Mouse (Mus musculus) layer of hippocampus, adult 2 months (tissue): ENCODE data around the gene Kremen2. TPM values are rescaled to one million over a fixed set of nuclear protein-coding genes. Genes with fewer than 3 reads are reported as not detected.

Source experiments
- DNase-seq, 2 experiments: peaks; one replicate each; pipeline ENCODE4 v3.0.0; 2022; ENCODE audit warnings: low spot score in 2 of 2
- H3K27ac ChIP-seq: fragments of 200-600 bp; 2 replicates; pipeline ENCODE4 v1.8.1; 2022
- H3K4me3 ChIP-seq: fragments of 200-600 bp; 2 replicates; pipeline ENCODE4 v1.8.1; 2022; ENCODE audit warnings: mild to moderate bottlenecking
- CTCF ChIP-seq: fragments of 200-600 bp; conservative IDR thresholded peaks from 2 replicates; pipeline ENCODE4 v1.8.1; 2022; ENCODE audit warnings: antibody characterized with exemption, mild to moderate bottlenecking, moderate library complexity
- total RNA-seq, 2 experiments: library from RNA; stranded (reverse); gene quantifications; 2 replicates each; pipeline ENCODE4 v1.2.3; 2021

The Kremen2 gene
- total RNA-seq, 2 experiments from 2014 or later, result 0.23 to 0.32 TPM

GRCm38 (mm10) chr17:23748631-23749391 lies 3.2 kb upstream of the Kremen2 start:
- H3K4me3 ChIP-seq, result peak overlapping the region; percentile 41
- peak; percentile 69 to 84 for DNase-seq
- peak; percentile 96 for TF ChIP-seq CTCF
- H3K27ac ChIP-seq, result peak overlapping the region; percentile 51

GRCm38 (mm10) chr17:23748026-23748425 lies 2.4 kb upstream of the Kremen2 start:
- Histone ChIP-seq H3K4me3 (no peak overlapping the region), H3K27ac (no peak overlapping the region)
- DNase-seq, result no peak
- TF ChIP-seq CTCF, result no peak

- no peak for TF ChIP-seq CTCF
- DNase-seq, result no peak
- no peak overlapping the region for H3K27ac ChIP-seq
Observed at GRCm38 (mm10) chr17:23747471-23747870, 1.8 kb upstream of the Kremen2 start.

DNA sequence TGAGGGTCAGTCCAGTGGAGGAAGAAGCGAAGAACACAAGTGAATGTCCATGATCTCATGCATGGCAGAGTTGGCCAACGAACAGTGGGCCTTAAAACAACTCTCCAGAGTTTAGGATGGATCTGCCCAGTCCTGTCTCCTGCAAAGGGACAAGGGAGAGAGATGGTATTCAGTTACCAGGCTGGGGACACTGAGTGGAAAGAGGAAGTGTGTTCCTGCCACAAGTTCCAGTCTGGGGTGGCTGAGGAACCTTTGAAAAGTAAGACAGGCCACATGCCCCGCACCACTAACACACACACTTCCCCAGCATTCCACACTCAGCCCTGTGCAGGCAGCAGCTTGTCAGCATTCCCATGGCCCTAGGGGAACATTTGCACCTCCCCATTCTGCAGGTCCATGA lies 1.1 kb upstream of the Kremen2 start:
- no peak for DNase-seq
- no peak for TF ChIP-seq CTCF
- Histone ChIP-seq H3K4me3 (no peak overlapping the region), H3K27ac (no peak overlapping the region)

More at GRCm38 (mm10) chr17:23747471-23747870, 1.8 kb upstream of the Kremen2 start:
- no peak overlapping the region for H3K4me3 ChIP-seq

DNA sequence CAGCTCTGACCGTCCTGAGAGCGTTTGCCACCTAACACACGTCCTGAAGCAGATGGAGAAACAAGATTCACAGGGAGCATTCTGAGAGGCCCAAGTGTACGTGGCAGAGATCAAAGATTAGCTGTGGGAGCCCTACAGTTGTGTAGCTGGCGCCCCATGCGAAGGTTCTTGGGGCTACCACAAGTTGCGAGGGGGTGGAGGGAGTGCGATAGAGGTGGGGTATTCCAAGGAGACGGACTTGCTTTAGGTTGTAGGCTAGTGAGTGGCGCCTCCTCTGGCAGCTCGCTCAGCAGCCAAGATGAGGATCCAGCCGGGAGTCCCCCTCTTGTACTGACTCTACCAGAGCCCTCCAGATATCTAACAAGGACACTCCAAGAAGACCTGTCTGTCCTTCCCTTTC lies 678 bp upstream of the Kremen2 start:
- H3K27ac ChIP-seq, result no peak overlapping the region
- TF ChIP-seq CTCF, result peak; percentile 51
- DNase-seq, result no peak
- H3K4me3 ChIP-seq, result no peak overlapping the region

- Histone ChIP-seq H3K27ac (no peak overlapping the region), H3K4me3 (no peak overlapping the region)
- no peak for TF ChIP-seq CTCF
- DNase-seq, result no peak
Observed at GRCm38 (mm10) chr17:23744651-23745050, 982 bp downstream of the Kremen2 start.

GRCm38 (mm10) chr17:23744076-23744475 lies 1.6 kb downstream of the Kremen2 start:
- no peak overlapping the region for H3K27ac ChIP-seq
- no peak for DNase-seq
- TF ChIP-seq CTCF, result no peak
- no peak overlapping the region for H3K4me3 ChIP-seq

GRCm38 (mm10) chr17:23742941-23743340 lies 2.7 kb downstream of the Kremen2 start:
- TF ChIP-seq CTCF, result no peak
- no peak overlapping the region for H3K27ac ChIP-seq
- H3K4me3 ChIP-seq, result no peak overlapping the region
- no peak for DNase-seq

DNA sequence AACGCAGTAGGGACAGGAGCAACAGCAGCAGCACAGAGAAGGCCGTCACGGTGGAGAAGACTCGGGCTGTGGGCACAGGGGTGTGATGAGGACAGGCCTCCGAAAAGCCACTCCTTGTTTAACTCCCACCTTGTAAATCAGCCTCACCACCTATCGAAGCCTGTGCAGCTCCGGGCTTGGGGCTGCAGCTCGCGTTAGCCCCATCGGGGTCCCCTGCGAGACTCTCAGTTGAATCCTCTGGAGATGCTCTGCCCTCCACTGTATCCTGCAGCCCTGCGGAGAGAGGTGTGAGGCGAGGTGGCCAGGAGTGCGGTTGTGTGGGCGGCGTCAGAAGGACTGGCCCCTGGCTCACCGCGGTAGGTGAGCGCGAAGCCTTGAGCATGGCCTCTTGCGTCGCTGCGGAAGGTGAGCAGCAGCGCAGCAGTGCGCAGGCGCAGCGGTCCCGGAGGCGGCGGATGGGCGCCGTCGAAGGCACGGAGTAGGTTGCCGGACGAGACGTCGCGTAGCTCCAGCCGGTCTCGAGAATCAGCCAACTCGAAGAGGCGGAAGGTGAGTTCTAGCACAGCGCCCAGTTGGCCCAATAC lies 3.3 kb downstream of the Kremen2 start:
- no peak for DNase-seq
- TF ChIP-seq CTCF, result no peak
- Histone ChIP-seq H3K4me3 (peak overlapping the region; percentile 27; the same call in 1 of the 2 replicates), H3K27ac (no peak overlapping the region)

DNA sequence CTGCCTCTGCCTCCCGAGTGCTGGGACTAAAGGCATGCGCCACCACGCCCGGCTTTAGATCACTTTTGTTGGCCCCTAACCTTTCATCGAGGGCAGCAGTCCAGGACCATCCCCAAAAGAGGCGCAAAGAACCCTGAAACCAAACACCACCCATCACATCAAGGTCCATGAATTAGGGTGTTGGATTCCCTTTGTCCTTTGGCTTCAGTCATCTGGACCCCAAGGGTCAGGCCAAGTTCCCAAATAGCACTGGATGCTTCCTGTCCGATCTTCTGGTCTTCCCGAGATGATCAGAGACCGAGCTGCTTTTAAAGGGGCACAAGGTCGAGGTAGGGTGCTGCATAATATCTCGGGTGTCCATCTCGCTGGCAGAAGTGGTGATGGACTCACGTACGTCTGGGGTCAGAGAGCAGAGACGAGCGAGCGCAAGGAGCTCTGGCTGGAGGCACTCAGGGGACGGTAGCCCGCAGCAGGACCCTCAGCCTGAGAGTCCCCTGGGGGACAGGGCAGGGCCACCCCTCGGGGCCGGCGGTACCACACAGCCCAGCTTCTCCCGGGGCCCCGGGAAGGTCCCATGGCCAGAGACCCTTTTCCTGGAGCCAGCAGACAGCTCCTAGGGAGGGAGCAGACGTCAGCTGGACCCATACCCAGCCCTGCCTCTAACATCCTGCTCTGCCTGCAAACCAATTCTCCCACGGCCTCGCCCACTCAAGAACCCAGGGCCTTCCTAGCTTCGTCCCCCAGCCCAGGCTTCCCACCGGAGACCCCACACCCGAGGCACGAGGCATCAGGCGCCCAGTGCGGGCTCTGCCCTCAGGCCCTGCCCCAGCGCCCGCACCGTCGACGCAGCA lies 4.0 kb downstream of the Kremen2 start:
- no peak for TF ChIP-seq CTCF
- no peak overlapping the region; the same call in 1 of the 2 replicates for H3K4me3 ChIP-seq

GRCm38 (mm10) chr17:23740598-23741021 lies 5.0 kb downstream of the Kremen2 start, which contains the start of gene Paqr4:
TSS of gene Paqr4 (minus strand) at chr17:23740867.
- TF ChIP-seq CTCF, result no peak
- H3K27ac ChIP-seq, result peak within 1 kb of the TSS; percentile 97

More for the DNA sequence above, 4.0 kb downstream of the Kremen2 start:
- H3K27ac ChIP-seq, result no peak overlapping the region
- DNase-seq, result no peak

DNA sequence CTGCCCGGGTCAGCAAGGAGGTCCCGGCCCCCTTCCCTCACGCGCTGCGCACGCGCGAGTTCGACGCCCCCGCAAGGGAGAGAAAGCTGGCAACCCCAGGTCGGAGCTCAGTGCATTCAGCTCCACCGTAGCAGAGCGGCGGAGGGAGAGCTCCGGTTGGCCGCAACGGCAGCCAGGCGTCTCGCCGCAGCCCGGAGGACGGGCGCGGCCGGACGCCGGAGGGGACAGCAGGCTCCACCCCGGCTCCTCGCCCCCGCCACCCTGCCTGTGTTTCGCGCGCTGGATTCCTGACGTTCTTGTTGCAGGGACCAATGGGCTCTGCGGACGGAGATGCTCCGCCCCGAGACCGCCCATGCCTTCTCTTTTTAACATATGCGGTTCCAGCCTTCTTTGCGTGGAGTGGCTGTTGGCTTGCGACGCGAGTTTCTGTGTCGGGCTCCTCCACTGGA lies 5.5 kb downstream of the Kremen2 start:
- peak; percentile 91 to 94 for DNase-seq
- Histone ChIP-seq H3K27ac (peak overlapping the region; percentile 97), H3K4me3 (peak overlapping the region; percentile 81)
- no peak for TF ChIP-seq CTCF

More at GRCm38 (mm10) chr17:23740598-23741021, 5.0 kb downstream of the Kremen2 start, which contains the start of gene Paqr4:
- DNase-seq, result no peak
- peak within 1 kb of the TSS; percentile 81 for H3K4me3 ChIP-seq
